Mouse (Mus musculus) CH12F3 (cell line): Measurements from ENCODE around the gene Ccl24.
"Not testable (repeated sequence)": the region's sequence is repeated elsewhere in the genome, so short reads cannot be mapped to it uniquely, and the experiment has no call there.

ENCODE experiments used
- in situ Hi-C: fragments of 300-500 bp; cut with MboI; formaldehyde crosslinking; loops from 2 replicates; pipeline ENCODE4 v1.14.3; 2020; ENCODE audit warnings: low sequenced_read_pairs

Ccl24 gene

DNA sequence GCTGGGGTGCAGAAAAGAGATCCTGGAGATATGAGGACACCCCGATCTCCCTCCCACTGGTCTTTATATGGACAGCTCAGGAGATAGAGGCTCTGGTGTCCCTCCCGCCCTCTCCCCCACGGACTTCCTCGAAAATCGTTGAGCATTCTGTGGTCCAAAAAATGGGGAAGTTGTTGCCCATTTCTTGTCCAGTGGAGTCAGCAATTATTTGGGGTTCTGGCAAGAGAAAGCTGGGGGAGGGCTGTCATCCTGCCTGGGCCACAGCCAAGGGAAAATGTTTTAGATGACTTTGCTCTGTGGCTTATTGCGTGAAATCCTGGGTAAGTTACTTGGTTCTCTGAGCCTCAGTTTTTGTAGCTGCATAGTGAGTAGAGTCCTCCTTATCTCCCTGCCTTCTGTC lies at the start of gene Ccl24:
TSS of gene Ccl24 (minus strand) at position 44 of the 400 bp plus-strand sequence.
- in situ Hi-C loops: no loop called here

DNA sequence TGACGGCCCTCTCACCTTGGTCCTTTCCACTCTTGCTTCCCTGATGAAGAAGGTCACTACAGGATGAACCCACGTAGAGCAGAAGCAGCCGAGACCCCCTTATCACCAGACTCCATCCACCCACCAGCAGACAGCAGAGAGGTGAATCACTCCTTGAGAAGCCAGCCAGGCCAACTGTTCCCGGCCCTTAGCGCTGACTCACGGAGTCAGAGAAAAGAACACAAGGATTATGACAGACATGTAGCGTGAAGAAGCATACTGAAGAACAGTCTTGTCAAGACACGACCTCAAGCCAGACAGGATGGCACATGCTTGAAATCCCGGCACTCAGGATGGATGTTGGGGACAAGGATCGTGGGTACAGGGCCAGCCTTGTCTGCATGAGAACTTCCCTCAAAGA lies 48.9 kb upstream of the Ccl24 start:
- in situ Hi-C loops: no loop called here

DNA sequence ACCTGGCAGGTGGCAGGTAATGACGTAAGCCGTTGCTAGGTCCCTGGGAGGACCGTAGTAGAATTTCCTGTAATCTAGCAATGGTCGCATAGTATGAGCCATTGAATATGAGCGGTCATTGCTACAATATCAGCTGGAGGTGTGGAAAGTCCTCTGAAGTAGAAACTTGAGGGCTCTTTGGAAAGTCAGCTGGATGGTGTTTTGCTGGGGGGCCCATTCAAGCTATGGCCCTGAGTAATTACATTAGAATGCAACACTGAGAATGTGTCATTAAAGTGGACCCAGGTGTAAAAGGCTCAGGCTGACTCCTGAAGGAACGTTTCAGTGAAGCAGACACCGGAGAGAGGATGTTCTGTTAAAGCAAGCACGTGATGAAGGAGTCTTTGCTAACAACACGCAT lies 47.7 kb upstream of the Ccl24 start:
- in situ Hi-C loops: no loop called here

DNA sequence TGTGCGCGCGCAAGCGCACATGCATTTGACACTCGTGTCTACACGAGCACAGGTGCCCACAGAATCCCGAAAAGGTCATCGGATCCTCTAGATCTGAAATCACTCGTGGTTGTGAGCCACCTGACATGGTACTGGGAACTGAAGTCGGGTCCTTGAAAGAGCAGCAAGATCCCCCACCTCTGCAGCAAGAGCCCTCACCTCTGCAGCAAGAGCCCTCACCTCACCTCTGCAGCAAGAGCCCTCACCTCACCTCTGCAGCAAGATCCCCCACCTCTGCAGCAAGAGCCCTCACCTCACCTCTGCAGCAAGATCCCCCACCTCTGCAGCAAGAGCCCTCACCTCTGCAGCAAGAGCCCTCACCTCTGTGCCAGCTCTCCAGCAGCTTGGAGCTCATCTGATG lies 46.9 kb upstream of the Ccl24 start:
- in situ Hi-C loops: not testable (repeated sequence)

DNA sequence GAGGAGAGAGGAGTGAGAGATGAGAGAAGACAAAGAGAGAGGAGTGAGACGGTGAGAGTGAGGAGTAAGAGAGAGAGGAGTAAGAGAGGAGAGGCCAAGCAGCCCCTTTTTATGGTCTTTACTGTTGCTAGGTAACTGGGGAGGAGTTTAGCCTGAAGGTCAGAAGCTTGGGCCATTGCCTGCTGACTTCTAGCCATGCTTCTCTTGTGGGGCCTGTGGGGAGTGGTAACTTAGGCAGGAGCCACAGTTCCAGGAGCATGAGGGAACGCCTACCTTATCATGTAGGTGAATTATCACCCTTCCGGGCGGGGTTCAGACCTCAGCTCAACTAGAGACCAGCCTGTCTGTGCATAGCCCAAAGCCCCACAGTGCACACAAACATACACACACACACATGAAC lies 36.9 kb upstream of the Ccl24 start:
- in situ Hi-C loops: no loop called here

DNA sequence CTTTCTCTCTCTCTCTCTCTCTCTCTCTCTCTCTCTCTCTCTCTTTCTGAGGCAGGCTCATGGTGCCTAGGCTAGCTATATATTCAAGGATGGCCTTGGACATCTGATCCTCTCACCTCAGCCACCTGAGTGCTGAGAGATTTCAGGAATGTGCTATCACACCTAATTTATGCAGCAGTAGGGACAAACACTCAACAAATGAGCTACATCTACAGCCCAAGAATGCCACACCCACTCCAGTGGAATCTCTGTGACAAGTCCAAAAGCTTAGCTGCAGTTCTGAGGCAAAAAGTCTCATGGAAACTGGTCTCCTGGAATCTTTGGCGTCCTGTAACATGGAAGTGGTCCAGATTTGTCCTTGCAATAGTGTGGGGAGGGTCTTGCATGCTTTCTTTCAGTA lies 34.7 kb upstream of the Ccl24 start:
- in situ Hi-C loops: no loop called here

DNA sequence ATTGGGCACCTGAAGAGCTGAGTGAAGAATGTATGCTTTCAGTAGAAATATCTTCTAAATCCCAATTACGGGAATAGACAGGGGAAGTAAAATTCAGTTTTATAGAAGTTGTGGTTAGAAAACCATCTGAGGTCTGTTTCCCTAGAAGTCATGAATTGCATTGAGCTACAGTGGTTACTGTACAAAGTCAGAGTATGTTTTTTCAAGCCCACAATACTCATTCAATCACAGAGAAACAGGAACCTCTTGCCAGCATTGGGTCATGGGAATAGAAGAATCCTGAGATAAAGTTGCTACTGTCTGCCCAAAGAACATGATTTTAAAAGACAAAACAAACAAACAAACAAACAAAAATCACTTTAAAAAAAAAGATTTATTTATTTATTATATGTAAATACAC lies 33.9 kb upstream of the Ccl24 start:
- in situ Hi-C loops: not testable (repeated sequence)

DNA sequence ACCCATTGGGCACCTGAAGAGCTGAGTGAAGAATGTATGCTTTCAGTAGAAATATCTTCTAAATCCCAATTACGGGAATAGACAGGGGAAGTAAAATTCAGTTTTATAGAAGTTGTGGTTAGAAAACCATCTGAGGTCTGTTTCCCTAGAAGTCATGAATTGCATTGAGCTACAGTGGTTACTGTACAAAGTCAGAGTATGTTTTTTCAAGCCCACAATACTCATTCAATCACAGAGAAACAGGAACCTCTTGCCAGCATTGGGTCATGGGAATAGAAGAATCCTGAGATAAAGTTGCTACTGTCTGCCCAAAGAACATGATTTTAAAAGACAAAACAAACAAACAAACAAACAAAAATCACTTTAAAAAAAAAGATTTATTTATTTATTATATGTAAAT lies 31.8 kb upstream of the Ccl24 start:
- in situ Hi-C loops: not testable (repeated sequence)

DNA sequence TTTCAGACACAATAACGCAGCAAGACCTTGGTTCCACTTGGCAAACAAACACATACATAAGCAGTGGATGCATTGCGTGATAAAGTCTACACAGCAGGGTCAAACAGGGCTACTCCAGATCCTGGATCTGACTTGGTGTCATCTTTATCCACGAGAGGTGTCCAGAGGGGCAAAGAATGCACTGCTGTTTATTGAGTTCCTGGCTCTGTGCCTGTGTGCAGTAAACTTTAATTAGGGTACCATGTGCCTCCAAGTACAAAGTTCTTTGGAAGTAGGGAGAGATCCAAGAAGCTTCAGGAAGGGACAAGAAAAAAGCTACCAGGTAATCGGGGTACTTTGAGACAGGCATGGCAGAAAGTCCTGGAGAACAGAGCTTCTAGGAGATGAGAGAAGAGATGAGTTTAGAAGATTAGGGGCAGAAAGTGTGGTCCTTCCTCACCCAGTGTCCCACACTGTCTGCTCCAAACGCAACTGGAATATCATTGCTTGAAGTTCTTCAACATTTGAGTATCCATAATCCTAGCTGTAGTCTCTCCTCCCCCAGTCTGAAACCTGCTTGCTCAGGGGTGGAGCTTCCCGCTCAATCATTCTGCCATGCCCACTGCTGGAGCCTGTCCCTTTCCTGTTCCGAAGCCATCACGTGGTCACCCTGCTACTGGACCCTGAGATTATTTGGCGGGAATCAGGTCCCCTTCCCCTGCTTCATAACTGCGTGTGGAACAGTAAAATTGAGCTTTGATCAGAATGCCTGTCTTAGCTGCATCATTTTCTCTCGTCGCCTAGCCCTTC lies 17.3 kb upstream of the Ccl24 start:
- in situ Hi-C loops: no loop called here

DNA sequence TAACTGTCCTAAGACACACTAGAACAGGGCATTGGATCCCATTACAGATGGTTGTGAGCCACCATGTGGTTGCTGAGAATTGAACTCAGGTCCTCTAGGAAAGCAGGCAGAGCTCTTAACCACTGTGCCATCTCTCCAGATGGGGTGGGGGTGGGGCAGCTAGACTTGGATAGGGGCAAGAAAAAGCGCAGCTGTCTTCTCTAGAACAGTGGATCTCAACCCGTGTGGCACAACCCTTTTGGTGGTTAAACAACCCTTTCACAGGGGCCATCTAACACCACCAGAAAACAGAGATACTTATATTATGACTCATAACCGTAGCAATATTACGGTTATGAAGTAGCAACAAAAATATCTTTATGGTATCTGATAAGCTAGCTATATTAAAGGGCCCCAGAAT lies 14.9 kb upstream of the Ccl24 start:
- in situ Hi-C loops: no loop called here

DNA sequence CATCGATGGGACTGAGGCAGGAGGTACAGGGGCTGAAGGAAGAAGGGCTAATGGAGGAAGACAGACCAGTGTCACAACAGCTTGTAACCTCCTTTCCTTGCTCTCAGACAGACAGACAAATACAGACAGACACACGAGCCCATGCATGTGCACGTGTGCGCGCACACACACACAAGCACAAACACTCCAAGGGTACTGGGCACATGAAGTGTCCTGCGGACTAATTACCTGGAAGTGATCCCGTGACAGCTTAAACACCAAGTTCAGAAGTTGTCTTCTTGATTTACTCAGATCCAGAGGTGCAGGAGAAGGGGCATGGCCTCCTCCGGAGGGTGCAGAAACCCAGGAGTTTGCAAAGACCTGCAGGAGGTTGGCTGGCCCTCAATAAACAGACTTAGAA lies 12.8 kb upstream of the Ccl24 start:
- in situ Hi-C loops: no loop called here

DNA sequence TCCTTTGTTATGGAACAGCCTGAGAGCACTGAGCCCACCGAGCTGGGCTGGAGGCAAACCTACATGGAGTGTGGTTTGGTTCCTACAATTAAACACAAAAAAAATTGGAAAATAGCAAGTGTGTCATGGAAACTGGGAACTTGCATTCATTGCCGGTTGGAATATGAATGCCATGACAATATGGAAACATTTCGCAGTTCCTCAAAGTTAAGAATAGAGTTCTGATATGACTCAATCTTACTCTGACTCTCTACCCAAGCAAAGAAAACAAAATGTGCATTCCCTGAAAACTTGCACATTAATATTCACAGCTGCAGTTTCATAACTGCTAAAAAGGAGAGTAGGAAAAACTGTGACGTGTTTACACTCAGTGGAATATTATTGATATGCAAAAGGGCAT lies 9.5 kb upstream of the Ccl24 start:
- in situ Hi-C loops: no loop called here

DNA sequence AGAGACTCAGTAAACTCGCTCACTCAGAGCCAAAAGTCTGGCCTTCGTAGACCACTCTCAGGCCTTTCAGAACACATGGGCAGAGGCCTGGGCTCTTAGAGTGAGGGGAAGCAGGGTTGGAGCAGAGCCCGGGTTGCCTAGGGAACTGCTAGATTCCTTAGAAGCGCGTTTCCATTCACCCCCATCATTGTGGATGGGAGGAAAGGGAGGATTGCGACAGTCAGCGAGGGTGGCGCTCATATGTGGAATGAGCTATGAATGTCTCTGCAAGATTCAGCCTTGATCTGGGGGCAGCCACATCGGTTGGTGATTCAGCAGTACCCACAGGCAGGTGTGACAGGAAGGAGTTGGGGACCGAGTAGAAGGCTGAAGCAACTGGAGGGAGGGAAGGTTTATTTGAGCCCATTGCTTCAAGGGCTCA lies 6.5 kb upstream of the Ccl24 start:
- in situ Hi-C loops: no loop called here

DNA sequence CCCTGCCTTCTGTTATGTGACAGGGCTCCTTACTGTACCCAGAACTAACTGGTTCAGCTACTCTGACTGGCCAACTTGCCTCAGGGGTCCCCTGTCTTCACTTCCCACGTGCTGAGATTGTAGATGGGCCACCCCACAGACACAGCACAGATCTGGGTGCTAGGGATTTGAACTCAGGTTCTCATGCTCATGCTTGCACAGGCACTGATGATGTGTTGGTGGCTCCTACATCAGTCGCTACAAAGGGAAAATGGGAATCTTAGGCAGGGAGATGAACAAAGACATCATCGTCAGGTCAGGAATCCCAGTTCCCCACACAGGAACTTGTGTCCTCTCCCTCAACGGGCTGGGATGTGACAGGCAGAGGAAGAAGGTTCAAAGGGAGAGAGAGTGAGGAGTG lies 3.2 kb upstream of the Ccl24 start:
- in situ Hi-C loops: no loop called here

DNA sequence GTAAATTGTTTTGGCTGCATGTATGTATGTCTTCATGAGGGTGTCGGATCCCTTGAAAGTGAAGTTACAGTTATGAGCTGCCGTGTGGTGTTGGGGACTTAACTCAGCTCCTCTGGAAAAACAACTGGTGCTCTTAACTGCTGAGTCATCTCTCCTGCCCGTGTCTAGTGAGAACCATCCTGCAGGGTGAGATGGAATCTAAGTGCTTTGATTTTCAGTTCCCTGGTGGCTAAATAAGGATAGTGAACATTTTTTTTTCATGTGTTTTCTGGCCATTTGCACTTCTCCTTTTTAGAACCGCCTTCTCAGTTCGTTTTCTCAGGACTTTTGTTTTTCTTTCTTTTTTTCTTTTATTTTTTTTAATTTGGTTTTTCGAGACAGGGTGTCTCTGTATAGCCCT lies 4.2 kb downstream of the Ccl24 start:
- in situ Hi-C loops: no loop called here

DNA sequence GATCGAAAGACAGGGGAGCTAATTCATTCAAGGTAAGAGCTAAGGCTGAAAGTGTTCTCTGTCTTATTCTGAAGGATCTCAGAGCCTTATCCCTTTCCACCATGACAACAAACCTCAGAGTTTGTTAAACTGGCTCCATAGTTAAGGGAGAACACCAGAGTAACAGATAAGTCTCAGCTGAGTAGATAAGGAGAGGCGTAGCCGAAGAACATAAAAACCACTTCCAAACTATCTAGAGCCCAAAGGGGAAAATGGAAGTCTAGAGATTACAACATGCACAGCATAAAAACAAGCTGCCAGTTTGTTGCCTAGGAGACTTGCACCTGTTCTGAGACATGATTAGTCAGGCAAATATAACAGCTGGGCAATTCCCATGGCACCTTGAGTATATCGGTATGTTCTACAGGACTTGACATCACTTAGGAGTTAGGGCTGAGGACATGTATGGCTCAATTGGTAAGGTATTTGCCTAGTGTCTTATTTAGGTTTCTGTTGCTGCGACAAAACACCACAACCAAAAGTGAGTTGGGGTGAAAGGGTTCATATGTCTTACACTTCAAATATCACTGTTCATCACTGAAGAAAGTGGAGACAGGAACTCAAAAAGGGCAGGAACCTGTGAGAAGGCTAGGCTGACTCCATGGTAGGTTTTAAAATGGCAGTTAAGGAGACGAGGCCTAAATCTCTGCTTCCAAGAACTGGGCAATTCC lies 5.1 kb downstream of the Ccl24 start:
- in situ Hi-C loops: no loop called here

DNA sequence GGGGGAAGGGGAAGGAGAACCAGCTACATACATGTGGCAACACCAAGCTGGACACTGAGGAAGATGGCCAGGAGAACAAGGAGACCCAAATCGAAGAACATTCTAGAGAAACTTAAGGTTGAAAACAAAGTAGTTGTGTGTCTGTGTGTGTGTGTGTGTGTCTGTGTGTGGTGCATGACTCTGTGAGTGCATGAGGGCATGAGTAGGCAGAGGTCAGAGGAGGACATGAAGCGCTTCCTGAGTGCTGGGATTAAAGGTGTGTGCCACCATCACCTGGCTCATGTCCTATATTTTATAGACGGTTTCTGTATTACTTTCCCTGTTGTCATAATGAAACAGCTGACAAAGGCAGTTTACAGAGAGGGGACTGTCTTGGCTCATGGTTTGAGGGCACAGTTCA lies 9.4 kb downstream of the Ccl24 start, which contains the start of gene Ccl26:
TSS of gene Ccl26 (minus strand) at position 101 of the 400 bp plus-strand sequence.
- in situ Hi-C loops: no loop called here

DNA sequence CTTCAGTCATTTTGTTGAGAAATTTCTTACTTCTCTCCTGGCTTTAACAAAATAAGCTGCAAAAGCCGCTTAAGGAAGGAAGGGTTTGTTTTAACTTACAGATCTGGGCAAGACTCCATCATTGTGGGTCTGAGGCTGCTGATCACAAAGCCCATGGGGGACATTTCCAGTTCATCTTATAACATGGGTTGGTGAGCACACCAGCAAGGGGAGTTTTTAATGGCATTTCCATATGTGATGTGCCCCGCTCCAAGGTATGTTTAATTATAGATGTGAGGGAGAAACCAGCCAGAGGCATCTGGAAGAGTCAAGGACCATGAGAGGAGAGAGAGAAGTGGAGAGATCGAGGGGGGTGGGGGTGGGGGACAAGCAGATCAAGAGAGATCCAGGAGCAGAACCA lies 15.2 kb downstream of the Ccl24 start:
- in situ Hi-C loops: no loop called here

DNA sequence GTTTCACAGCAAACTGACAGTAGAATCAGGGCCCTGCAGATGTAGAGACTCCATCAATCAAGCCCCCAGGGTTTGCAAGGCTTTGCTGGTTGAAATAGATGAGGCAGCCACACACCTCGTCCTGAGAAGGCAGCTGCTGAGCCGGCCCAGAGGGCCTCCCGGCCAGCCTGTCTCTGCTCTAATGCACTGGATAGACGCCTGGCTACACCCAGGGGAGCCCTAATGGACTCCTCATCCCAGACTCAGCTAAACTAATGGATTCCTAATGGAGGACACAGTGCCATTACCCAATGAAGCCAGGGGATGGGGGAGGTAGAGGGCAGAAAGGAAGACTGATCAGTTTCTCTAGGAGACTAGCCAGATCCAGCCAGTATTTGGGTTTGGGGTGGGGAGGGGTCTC lies 15.8 kb downstream of the Ccl24 start:
- in situ Hi-C loops: no loop called here

DNA sequence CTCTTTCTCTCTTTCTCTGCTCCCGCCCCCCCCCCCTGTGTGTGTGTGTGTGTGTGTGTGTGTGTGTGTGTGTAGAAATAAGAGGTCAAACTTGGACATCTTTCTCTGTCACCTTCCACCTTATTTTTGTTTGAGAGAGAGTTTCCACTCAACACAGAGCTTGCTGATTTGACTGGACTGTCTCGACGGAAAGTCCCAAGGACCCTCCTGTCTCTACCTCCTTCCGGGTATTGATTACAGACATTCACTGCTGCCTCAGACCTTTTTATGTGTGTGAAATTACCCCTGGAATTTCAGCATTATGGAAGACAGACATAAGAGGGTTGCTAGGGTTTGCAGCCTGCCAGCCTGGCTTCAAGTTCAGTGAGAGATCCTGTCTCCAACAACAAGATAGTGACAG lies 16.6 kb downstream of the Ccl24 start:
- in situ Hi-C loops: no loop called here

DNA sequence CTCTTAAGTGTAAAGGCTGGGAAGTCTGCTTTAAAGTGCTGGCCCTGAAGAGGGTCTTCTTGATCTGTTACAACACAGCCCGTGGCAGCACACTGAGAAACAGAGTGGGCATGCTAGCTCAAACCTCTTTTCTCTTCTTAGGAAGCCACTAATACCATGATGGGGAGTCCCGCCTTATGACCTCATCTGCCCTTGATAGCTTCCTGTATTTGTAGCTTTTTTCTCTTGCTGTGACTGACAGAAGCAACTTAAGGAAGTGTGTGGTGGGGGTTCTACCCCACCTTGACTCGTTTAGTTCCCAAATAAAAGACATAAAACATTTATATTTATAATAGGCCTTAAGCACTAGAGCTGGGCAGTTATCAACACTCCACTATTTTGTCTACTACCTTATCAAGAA lies 21.3 kb downstream of the Ccl24 start:
- in situ Hi-C loops: no loop called here

DNA sequence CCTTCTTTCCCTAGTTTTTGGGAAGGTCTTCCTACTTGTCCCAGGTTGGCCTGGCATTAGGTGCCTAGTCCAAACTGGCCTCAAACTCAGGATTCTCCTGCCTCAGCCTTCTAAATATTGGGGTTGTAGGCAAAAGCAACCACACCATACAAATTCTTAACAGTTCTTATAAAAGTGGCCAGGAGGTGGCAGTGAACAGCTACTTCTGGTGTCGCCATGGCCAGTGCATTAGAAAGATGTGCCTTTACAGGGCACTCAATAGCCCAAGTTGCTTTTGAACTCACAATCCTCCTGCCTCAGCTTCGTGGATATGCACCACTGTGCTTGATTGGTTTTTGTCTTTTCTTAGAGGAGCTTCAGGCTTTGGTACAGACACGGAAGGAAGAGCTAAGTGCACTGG lies 21.9 kb downstream of the Ccl24 start:
- in situ Hi-C loops: no loop called here

DNA sequence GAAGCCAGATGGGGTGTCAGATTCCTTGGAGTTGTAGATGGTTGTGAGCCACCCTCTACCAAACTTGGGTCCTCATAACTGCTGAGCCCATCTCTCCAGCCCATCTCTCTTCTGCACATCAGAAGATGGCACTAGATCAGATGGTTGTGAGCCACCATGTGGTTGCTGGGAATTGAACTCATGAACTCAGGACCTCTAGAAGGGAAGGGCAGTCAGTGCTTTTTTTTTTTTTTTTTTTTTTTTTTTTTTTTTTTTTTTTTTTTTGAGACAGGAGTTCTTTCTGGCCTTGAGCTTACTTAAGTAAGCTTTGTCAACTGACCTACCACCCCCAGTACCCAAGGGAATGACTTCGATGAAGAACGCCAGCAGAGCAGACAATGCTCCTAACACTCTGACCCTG lies 24.9 kb downstream of the Ccl24 start:
- in situ Hi-C loops: no loop called here
